Mouse (Mus musculus) kidney, adult 18-20 months (tissue): ENCODE data around the gene Ncoa7.

ENCODE experiments used
- DNase-seq: peaks from one replicate; pipeline ENCODE4 v3.0.0; 2021

Gene Ncoa7

GRCm38 (mm10) chr10:30802681-30803586 lies at the start of gene Ncoa7:
Gene Ncoa7, minus strand, starts transcription at chr10:30803326.
- peak; percentile 89 for DNase-seq

- no peak for DNase-seq
Observed at GRCm38 (mm10) chr10:30845101-30845825, 42.1 kb upstream of the Ncoa7 start.

GRCm38 (mm10) chr10:30844191-30845010 lies 41.3 kb upstream of the Ncoa7 start:
- peak; percentile 22 for DNase-seq

GRCm38 (mm10) chr10:30843438-30844190 lies 40.5 kb upstream of the Ncoa7 start:
- peak; percentile 41 for DNase-seq

- DNase-seq: peak; percentile 99
Observed at GRCm38 (mm10) chr10:30842643-30843437, 39.7 kb upstream of the Ncoa7 start, which contains the start of gene Hey2. Gene Hey2, minus strand, starts transcription at chr10:30842801.

- no peak for DNase-seq
Observed at GRCm38 (mm10) chr10:30842228-30842627, 39.1 kb upstream of the Ncoa7 start.

GRCm38 (mm10) chr10:30840824-30841223 lies 37.7 kb upstream of the Ncoa7 start:
- DNase-seq: no peak

- DNase-seq: peak; percentile 12
Observed at GRCm38 (mm10) chr10:30838188-30838587, 35.1 kb upstream of the Ncoa7 start.

- no peak for DNase-seq
Observed at GRCm38 (mm10) chr10:30825049-30825448, 21.9 kb upstream of the Ncoa7 start.

- peak; percentile 85 for DNase-seq
Observed at GRCm38 (mm10) chr10:30810967-30811293, 7.8 kb upstream of the Ncoa7 start.

GRCm38 (mm10) chr10:30810247-30810966 lies 7.3 kb upstream of the Ncoa7 start:
- peak; percentile 21 for DNase-seq

- DNase-seq: no peak
Observed at GRCm38 (mm10) chr10:30803587-30804253, 594 bp upstream of the Ncoa7 start.

- DNase-seq: peak; percentile 34
Observed at GRCm38 (mm10) chr10:30802033-30802432, 1.1 kb downstream of the Ncoa7 start.

GRCm38 (mm10) chr10:30799713-30800450 lies 3.2 kb downstream of the Ncoa7 start:
- DNase-seq: no peak

- no peak for DNase-seq
Observed at GRCm38 (mm10) chr10:30796469-30797261, 6.5 kb downstream of the Ncoa7 start.

- peak; percentile 31 for DNase-seq
Observed at GRCm38 (mm10) chr10:30791016-30791415, 12.1 kb downstream of the Ncoa7 start.

- no peak for DNase-seq
Observed at GRCm38 (mm10) chr10:30789521-30789920, 13.6 kb downstream of the Ncoa7 start.

GRCm38 (mm10) chr10:30788340-30788721 lies 14.8 kb downstream of the Ncoa7 start:
- DNase-seq: no peak
